Mouse (Mus musculus) C2C12 (cell line): ENCODE results near the gene Fars2. TPM values are rescaled to one million over a fixed set of nuclear protein-coding genes. Genes with fewer than 3 reads are reported as not detected.

Experiments used
- H3K27me3 ChIP-seq: one replicate; pipeline ENCODE4 v1.6.1; 2011; ENCODE audit not compliant: control insufficient read depth, insufficient read depth, insufficient read length
- H3K36me3 ChIP-seq: one replicate; pipeline ENCODE4 v1.6.1; 2011; ENCODE audit not compliant: control insufficient read depth, insufficient read depth
- H3K4me3 ChIP-seq: one replicate; pipeline ENCODE4 v1.5.1; 2011; ENCODE audit warnings: mild to moderate bottlenecking, control low read depth; ENCODE audit not compliant: poor library complexity, insufficient read depth, severe bottlenecking
- H3K79me2 ChIP-seq: one replicate; pipeline ENCODE4 v1.6.1; 2011; ENCODE audit not compliant: control insufficient read depth, insufficient read depth
- H3K79me3 ChIP-seq: one replicate; pipeline ENCODE4 v1.6.1; 2011; ENCODE audit warnings: low read depth, control low read depth
- H3ac ChIP-seq: one replicate; pipeline ENCODE3; 2011; ENCODE audit warnings: low read depth; ENCODE audit not compliant: control insufficient read depth, insufficient read length
- CEBPB ChIP-seq: IDR thresholded peaks from one replicate; pipeline ENCODE4 v1.6.1; 2011; ENCODE audit warnings: low read depth, mild to moderate bottlenecking, control low read depth, moderate library complexity
- CTCF ChIP-seq: IDR thresholded peaks from one replicate; pipeline ENCODE4 v1.5.1; 2011; ENCODE audit not compliant: control insufficient read depth, insufficient read depth, insufficient read length
- FOSL1 ChIP-seq: IDR thresholded peaks from one replicate; pipeline ENCODE4 v1.8.0; 2011; ENCODE audit warnings: mild to moderate bottlenecking, low read length; ENCODE audit not compliant: poor library complexity, insufficient read depth, severe bottlenecking
- MAX ChIP-seq: IDR thresholded peaks from one replicate; pipeline ENCODE4 v1.6.1; 2011; ENCODE audit warnings: mild to moderate bottlenecking, control low read depth
- MYOD1 ChIP-seq: IDR thresholded peaks from one replicate; pipeline ENCODE4 v1.6.1; 2011; ENCODE audit warnings: low read depth; ENCODE audit not compliant: control insufficient read depth, insufficient read length
- MYOG ChIP-seq: IDR thresholded peaks from one replicate; pipeline ENCODE4 v1.6.1; 2011; ENCODE audit not compliant: control insufficient read depth, insufficient read length; ENCODE audit errors: extremely low read depth
- USF1 ChIP-seq: IDR thresholded peaks from one replicate; pipeline ENCODE4 v1.6.1; 2011; ENCODE audit warnings: low read depth, mild to moderate bottlenecking, control low read depth, moderate library complexity
- polyA plus RNA-seq: library from polyadenylated mRNA; unstranded; fragments of >200 nt; fragmentation: generic; extraction: Trizol; gene quantifications from one replicate; pipeline ENCODE4 v1.2.1, GENCODE M21; 2012; ENCODE audit warnings: missing spikeins

Fars2 gene
- polyA plus RNA-seq, 1 experiment: 25.9 TPM

- Histone ChIP-seq H3K27me3 (no peaks in the 10 kb centered on the region), H3K79me2 (peaks cover 8% of the 10 kb centered on the region), H3K36me3 (no peaks in the 10 kb centered on the region), H3K79me3 (peaks cover 1% of the 10 kb centered on the region), H3K4me3 (no peak overlapping the region), H3ac (no peak overlapping the region)
- TF ChIP-seq FOSL1 (no peak), MYOD1 (no peak), MAX (no peak), CTCF (no peak), CEBPB (no peak), MYOG (no peak), USF1 (no peak)
Observed at GRCm38 (mm10) chr13:36149175-36149939, 32.1 kb downstream of the Fars2 start.

- no peak for TF ChIP-seq MYOG
- TF ChIP-seq USF1: no peak
- TF ChIP-seq MYOD1: no peak
- no peak for TF ChIP-seq FOSL1
- TF ChIP-seq CTCF: no peak
- no peak for TF ChIP-seq MAX
- no peak for TF ChIP-seq CEBPB
- Histone ChIP-seq H3K27me3 (no peaks in the 10 kb centered on the region), H3ac (no peak overlapping the region), H3K36me3 (no peaks in the 10 kb centered on the region), H3K79me3 (peaks cover 1% of the 10 kb centered on the region), H3K4me3 (no peak overlapping the region), H3K79me2 (peaks cover 8% of the 10 kb centered on the region)
Observed at GRCm38 (mm10) chr13:36150272-36150671, 33.1 kb downstream of the Fars2 start.

- peaks cover 4% of the 10 kb centered on the region for H3K79me3 ChIP-seq
- no peaks in the 10 kb centered on the region for H3K36me3 ChIP-seq
- no peaks in the 10 kb centered on the region for H3K27me3 ChIP-seq
- H3K4me3 ChIP-seq: no peak overlapping the region
- no peak overlapping the region for H3ac ChIP-seq
- peaks cover 3% of the 10 kb centered on the region for H3K79me2 ChIP-seq
- TF ChIP-seq MAX (no peak), CEBPB (no peak), USF1 (no peak), FOSL1 (no peak), MYOG (no peak), CTCF (no peak), MYOD1 (no peak)
Observed at GRCm38 (mm10) chr13:36152728-36153498, 35.7 kb downstream of the Fars2 start.

- H3ac ChIP-seq: no peak overlapping the region
- H3K79me2 ChIP-seq: peaks cover 18% of the 10 kb centered on the region
- no peaks in the 10 kb centered on the region for H3K27me3 ChIP-seq
- no peaks in the 10 kb centered on the region for H3K36me3 ChIP-seq
- TF ChIP-seq CTCF (no peak), FOSL1 (no peak), MAX (no peak), CEBPB (no peak), MYOD1 (no peak), MYOG (no peak), USF1 (no peak)
- no peak overlapping the region for H3K4me3 ChIP-seq
- H3K79me3 ChIP-seq: peaks cover 6% of the 10 kb centered on the region
Observed at GRCm38 (mm10) chr13:36156340-36156931, 39.2 kb downstream of the Fars2 start.

- H3K79me3 ChIP-seq: peaks cover 4% of the 10 kb centered on the region
- H3K4me3 ChIP-seq: no peak overlapping the region
- no peak overlapping the region for H3ac ChIP-seq
- H3K36me3 ChIP-seq: no peaks in the 10 kb centered on the region
- no peaks in the 10 kb centered on the region for H3K27me3 ChIP-seq
- H3K79me2 ChIP-seq: peaks cover 10% of the 10 kb centered on the region
- TF ChIP-seq MYOG: no peak
- TF ChIP-seq CTCF: no peak
- TF ChIP-seq USF1: no peak
- no peak for TF ChIP-seq MAX
- TF ChIP-seq FOSL1: no peak
- TF ChIP-seq MYOD1: no peak
- no peak for TF ChIP-seq CEBPB
Observed at GRCm38 (mm10) chr13:36163411-36163810, 46.2 kb downstream of the Fars2 start.
